Mouse (Mus musculus): ENCODE results near the gene Ogdh. TPM values are rescaled to one million over a fixed set of nuclear protein-coding genes. Genes with fewer than 3 reads are reported as not detected.

Ogdh gene
- polyA plus RNA-seq, 1 experiment from 2014 or later = 155 TPM

DNA sequence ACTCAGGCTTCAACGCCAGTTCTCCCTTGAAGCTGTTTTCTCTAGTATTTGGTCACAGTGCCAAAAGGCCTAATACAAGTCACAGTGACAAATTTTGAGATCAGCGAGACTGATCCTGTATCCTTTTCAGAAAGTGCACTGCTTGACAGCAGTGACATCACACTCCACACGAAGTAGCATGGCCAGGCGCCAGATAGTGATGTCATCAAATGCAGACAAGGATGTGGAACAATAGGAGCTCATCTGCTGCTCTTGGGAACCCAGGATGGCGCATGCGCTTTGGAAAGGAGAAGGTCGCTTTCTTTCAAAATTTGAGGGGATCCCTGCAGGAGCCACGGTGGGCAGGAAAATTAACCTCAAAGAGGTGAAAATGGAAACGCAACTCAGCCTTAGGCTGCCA, 81.4 kb downstream of the Ogdh start:
- Histone ChIP-seq H3K9ac (replicated peaks; ENCODE audit: low read length) (no peak overlapping the region), H3K27ac (ENCODE audit: low read length) (no peak overlapping the region), H3K4me1 (ENCODE audit: insufficient read depth, low read length) (no peaks in the 10 kb centered on the region), H3K36me3 (ENCODE audit: insufficient read depth, low read length) (no peaks in the 10 kb centered on the region), H3K4me3 (ENCODE audit: low read length) (no peak overlapping the region), H3K4me2 (replicated peaks; ENCODE audit: low read depth, low read length) (no peak overlapping the region), H3K9me3 (ENCODE audit: low read length) (no peaks in the 10 kb centered on the region), H3K27me3 (ENCODE audit: insufficient read depth, low read length) (no peaks in the 10 kb centered on the region)
- WGBS = 91% methylated on average over 9 of the region's 9 CpGs
- no peak for ATAC-seq (ENCODE audit: low FRiP score, low TSS enrichment)

GRCm38 (mm10) chr11:6380916-6381315, 89.5 kb downstream of the Ogdh start:
- no peak overlapping the region for H3K4me2 ChIP-seq (replicated peaks; ENCODE audit: low read depth, low read length)
- H3K4me3 ChIP-seq (ENCODE audit: low read length) = no peak overlapping the region
- H3K4me1 ChIP-seq (ENCODE audit: insufficient read depth, low read length) = no peaks in the 10 kb centered on the region
- no peaks in the 10 kb centered on the region for H3K36me3 ChIP-seq (ENCODE audit: insufficient read depth, low read length)
- H3K27me3 ChIP-seq (ENCODE audit: insufficient read depth, low read length) = no peaks in the 10 kb centered on the region
- no peak overlapping the region for H3K9ac ChIP-seq (replicated peaks; ENCODE audit: low read length)
- H3K27ac ChIP-seq (ENCODE audit: low read length) = no peak overlapping the region
- no peak for ATAC-seq (ENCODE audit: low FRiP score, low TSS enrichment)
- WGBS = 75% methylated on average over 6 of the region's 6 CpGs
- no peaks in the 10 kb centered on the region for H3K9me3 ChIP-seq (ENCODE audit: low read length)

- Histone ChIP-seq H3K27ac (ENCODE audit: low read length) (peak overlapping the region; percentile 97), H3K4me1 (ENCODE audit: insufficient read depth, low read length) (peaks cover 12% of the 10 kb centered on the region), H3K9me3 (ENCODE audit: low read length) (no peaks in the 10 kb centered on the region), H3K4me3 (ENCODE audit: low read length) (peak overlapping the region; percentile 95), H3K36me3 (ENCODE audit: insufficient read depth, low read length) (no peaks in the 10 kb centered on the region), H3K27me3 (ENCODE audit: insufficient read depth, low read length) (no peaks in the 10 kb centered on the region), H3K9ac (replicated peaks; ENCODE audit: low read length) (peak overlapping the region; percentile 90; the same call in 1 of the 2 replicates), H3K4me2 (replicated peaks; ENCODE audit: low read depth, low read length) (peak overlapping the region; percentile 85)
- WGBS = 91% methylated on average over 6 of the region's 6 CpGs
- no peak for ATAC-seq (ENCODE audit: low FRiP score, low TSS enrichment)
Measured at GRCm38 (mm10) chr11:6388126-6388725, 96.8 kb downstream of the Ogdh start.

GRCm38 (mm10) chr11:6388726-6389413, 97.4 kb downstream of the Ogdh start, which contains the start of gene Zmiz2:
Gene Zmiz2, plus strand, starts transcription at chr11:6389074.
- ATAC-seq (ENCODE audit: low FRiP score, low TSS enrichment) = peak; percentile 99
- H3K27ac ChIP-seq (ENCODE audit: low read length) = peak within 1 kb of the TSS; percentile 97

GRCm38 (mm10) chr11:6389483-6389921, 98.1 kb downstream of the Ogdh start:
- ATAC-seq (ENCODE audit: low FRiP score, low TSS enrichment) = no peak; the same call in 1 of the 2 replicates
- Histone ChIP-seq H3K9ac (replicated peaks; ENCODE audit: low read length) (peak overlapping the region; percentile 90), H3K27ac (ENCODE audit: low read length) (peak overlapping the region; percentile 97)

More at GRCm38 (mm10) chr11:6388726-6389413, 97.4 kb downstream of the Ogdh start, which contains the start of gene Zmiz2:
- Histone ChIP-seq H3K27me3 (ENCODE audit: insufficient read depth, low read length) (no peaks in the 10 kb centered on the region), H3K9me3 (ENCODE audit: low read length) (no peaks in the 10 kb centered on the region), H3K36me3 (ENCODE audit: insufficient read depth, low read length) (no peaks in the 10 kb centered on the region), H3K4me1 (ENCODE audit: insufficient read depth, low read length) (peaks cover 12% of the 10 kb centered on the region), H3K4me2 (replicated peaks; ENCODE audit: low read depth, low read length) (peak within 1 kb of the TSS; percentile 85), H3K4me3 (ENCODE audit: low read length) (peak within 1 kb of the TSS; percentile 95), H3K9ac (replicated peaks; ENCODE audit: low read length) (peak within 1 kb of the TSS; percentile 90)
- 8% methylated on average over 40 of the region's 60 CpGs for WGBS

GRCm38 (mm10) chr11:6390376-6391053, 99.1 kb downstream of the Ogdh start:
- H3K4me2 ChIP-seq (replicated peaks; ENCODE audit: low read depth, low read length) = peak overlapping the region; percentile 85
- H3K36me3 ChIP-seq (ENCODE audit: insufficient read depth, low read length) = no peaks in the 10 kb centered on the region; the same call in 1 of the 2 replicates

More at GRCm38 (mm10) chr11:6389483-6389921, 98.1 kb downstream of the Ogdh start:
- peak overlapping the region; percentile 95 for H3K4me3 ChIP-seq (ENCODE audit: low read length)
- H3K27me3 ChIP-seq (ENCODE audit: insufficient read depth, low read length) = no peaks in the 10 kb centered on the region
- no peaks in the 10 kb centered on the region for H3K9me3 ChIP-seq (ENCODE audit: low read length)
- peak overlapping the region; percentile 85 for H3K4me2 ChIP-seq (replicated peaks; ENCODE audit: low read depth, low read length)
- no peaks in the 10 kb centered on the region for H3K36me3 ChIP-seq (ENCODE audit: insufficient read depth, low read length)
- WGBS = 1% methylated on average over 21 of the region's 43 CpGs
- peaks cover 12% of the 10 kb centered on the region for H3K4me1 ChIP-seq (ENCODE audit: insufficient read depth, low read length)

DNA sequence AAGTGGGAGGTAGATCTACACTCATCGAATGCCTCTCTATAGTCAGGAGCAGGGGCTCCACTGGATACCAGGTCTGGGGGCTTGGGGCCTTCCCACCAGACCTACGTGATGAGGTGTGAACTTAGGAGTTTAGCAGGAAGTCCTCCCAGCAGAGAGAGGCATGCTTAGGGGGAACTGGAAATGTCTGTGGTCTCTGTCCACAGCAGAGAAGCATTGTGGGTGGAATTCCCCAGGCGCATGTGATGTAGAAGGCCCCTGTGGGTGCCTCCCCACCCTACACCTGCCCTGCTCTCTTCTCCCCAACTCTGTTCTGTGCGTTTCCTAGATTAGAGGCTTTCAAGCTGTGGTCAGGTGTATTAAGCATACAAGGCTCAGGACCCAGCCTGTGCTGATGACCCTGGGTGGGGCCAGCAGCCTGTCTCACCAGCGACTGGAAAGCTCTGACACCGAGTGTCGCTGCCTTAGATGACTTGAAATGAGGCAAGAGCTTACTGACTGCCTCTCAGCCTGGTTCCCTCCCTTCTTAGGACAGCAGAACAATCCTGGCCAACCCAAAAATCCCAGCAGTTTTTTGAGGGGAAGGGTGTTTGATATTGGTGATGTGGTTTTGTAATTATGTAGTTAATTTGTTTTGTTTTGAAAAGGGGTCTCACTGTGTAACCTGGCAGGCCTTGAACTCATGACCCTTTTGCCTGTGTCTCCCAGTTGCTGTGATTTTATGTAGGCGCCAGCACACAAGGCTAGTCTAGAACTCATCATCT, 100.3 kb downstream of the Ogdh start:
- H3K9me3 ChIP-seq (ENCODE audit: low read length) = no peaks in the 10 kb centered on the region
- ATAC-seq (ENCODE audit: low FRiP score, low TSS enrichment) = no peak
- H3K4me3 ChIP-seq (ENCODE audit: low read length) = no peak overlapping the region
- no peaks in the 10 kb centered on the region for H3K27me3 ChIP-seq (ENCODE audit: insufficient read depth, low read length)
- peaks cover 9% of the 10 kb centered on the region for H3K36me3 ChIP-seq (ENCODE audit: insufficient read depth, low read length)
- H3K27ac ChIP-seq (ENCODE audit: low read length) = no peak overlapping the region
- H3K4me1 ChIP-seq (ENCODE audit: insufficient read depth, low read length) = peaks cover 12% of the 10 kb centered on the region
- no peak overlapping the region for H3K9ac ChIP-seq (replicated peaks; ENCODE audit: low read length)
- H3K4me2 ChIP-seq (replicated peaks; ENCODE audit: low read depth, low read length) = no peak overlapping the region
- 87% methylated on average over 8 of the region's 8 CpGs for WGBS

More at GRCm38 (mm10) chr11:6390376-6391053, 99.1 kb downstream of the Ogdh start:
- Histone ChIP-seq H3K4me1 (ENCODE audit: insufficient read depth, low read length) (peaks cover 12% of the 10 kb centered on the region), H3K27ac (ENCODE audit: low read length) (no peak overlapping the region), H3K9ac (replicated peaks; ENCODE audit: low read length) (peak overlapping the region; percentile 90), H3K9me3 (ENCODE audit: low read length) (no peaks in the 10 kb centered on the region), H3K4me3 (ENCODE audit: low read length) (peak overlapping the region; percentile 95), H3K27me3 (ENCODE audit: insufficient read depth, low read length) (no peaks in the 10 kb centered on the region)
- WGBS = 77% methylated on average over 8 of the region's 8 CpGs
- no peak for ATAC-seq (ENCODE audit: low FRiP score, low TSS enrichment)

GRCm38 (mm10) chr11:6392857-6393256, 101.4 kb downstream of the Ogdh start:
- Histone ChIP-seq H3K4me1 (ENCODE audit: insufficient read depth, low read length) (peaks cover 12% of the 10 kb centered on the region), H3K4me2 (replicated peaks; ENCODE audit: low read depth, low read length) (no peak overlapping the region), H3K27ac (ENCODE audit: low read length) (no peak overlapping the region), H3K9ac (replicated peaks; ENCODE audit: low read length) (no peak overlapping the region), H3K36me3 (ENCODE audit: insufficient read depth, low read length) (peaks cover 20% of the 10 kb centered on the region), H3K4me3 (ENCODE audit: low read length) (no peak overlapping the region), H3K27me3 (ENCODE audit: insufficient read depth, low read length) (no peaks in the 10 kb centered on the region), H3K9me3 (ENCODE audit: low read length) (no peaks in the 10 kb centered on the region)
- 80% methylated on average over 6 of the region's 6 CpGs for WGBS
- no peak for ATAC-seq (ENCODE audit: low FRiP score, low TSS enrichment)

- Histone ChIP-seq H3K9ac (replicated peaks; ENCODE audit: low read length) (no peak overlapping the region), H3K4me1 (ENCODE audit: insufficient read depth, low read length) (peaks cover 12% of the 10 kb centered on the region), H3K27ac (ENCODE audit: low read length) (no peak overlapping the region), H3K36me3 (ENCODE audit: insufficient read depth, low read length) (peaks cover 29% of the 10 kb centered on the region), H3K9me3 (ENCODE audit: low read length) (no peaks in the 10 kb centered on the region), H3K27me3 (ENCODE audit: insufficient read depth, low read length) (no peaks in the 10 kb centered on the region), H3K4me3 (ENCODE audit: low read length) (no peak overlapping the region), H3K4me2 (replicated peaks; ENCODE audit: low read depth, low read length) (no peak overlapping the region)
- ATAC-seq (ENCODE audit: low FRiP score, low TSS enrichment) = no peak
- 70% methylated on average over 1 of the region's 1 CpGs for WGBS
Measured at GRCm38 (mm10) chr11:6393866-6394265, 102.4 kb downstream of the Ogdh start.
